Mouse (Mus musculus) testis, postnatal 10 days (tissue): ENCODE results near the gene Dhrs7b.

Experiments used
- DNase-seq: peaks from one replicate; pipeline ENCODE4 v3.0.0; 2021; ENCODE audit warnings: low spot score

Dhrs7b gene

DNA sequence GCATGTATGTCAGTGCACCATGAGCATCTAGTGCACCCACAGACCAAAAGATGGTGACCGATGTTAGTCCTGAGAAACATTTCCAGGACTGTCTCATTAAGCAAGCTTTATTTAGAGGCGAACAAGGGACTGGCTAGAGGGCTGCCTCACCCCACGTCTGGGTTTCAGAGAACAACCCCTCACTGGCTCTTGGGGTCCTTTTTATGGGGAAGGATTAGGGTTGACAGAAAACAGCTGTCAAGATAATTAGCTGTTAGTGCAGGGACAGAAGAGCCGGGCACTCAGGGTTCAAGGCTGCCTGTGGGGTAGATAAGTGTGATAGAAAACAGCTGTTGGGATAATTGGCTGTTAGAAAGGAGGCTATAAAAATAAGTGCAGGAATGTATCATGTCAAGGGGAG lies 65.5 kb downstream of the Dhrs7b start:
- DNase-seq = no peak

DNA sequence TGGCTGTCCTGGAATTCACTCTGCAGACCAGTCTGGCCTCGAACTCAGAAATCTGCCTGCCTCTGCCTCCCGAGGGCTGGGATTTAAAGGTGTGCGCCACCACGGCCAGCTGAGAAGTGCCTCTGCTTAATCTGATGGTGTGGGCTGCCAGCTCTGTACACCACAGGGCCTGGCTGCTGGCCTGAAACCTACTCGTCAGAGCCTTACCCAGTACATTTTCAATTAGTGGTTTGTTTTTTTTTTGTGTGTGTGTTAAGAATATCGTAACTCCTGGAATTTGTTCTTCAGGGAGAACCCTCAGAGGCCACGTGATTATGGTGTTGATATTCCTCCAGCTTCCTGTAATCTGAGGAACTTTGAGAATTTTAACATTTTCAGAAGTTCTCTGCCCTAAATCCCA lies 71.6 kb downstream of the Dhrs7b start:
- no peak for DNase-seq

DNA sequence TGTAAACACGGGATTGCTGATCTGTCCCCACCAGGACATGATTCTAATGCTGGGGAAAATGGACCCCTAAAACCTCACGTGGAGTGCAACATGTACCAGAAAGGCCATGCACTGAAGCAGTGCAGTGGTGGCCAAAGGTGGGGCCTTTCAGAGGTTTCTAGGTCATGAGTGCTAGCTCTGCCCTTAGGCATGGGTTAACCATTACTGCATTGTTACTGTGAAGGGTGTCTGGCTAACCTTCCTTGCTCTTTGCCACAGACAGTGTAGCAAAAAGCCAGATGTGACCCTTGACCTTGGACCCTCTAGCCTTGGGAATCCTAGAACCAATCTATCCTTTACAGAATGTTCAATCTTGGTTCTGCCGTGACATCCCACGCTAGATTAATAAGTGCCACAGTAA lies 72.1 kb downstream of the Dhrs7b start:
- DNase-seq = no peak

DNA sequence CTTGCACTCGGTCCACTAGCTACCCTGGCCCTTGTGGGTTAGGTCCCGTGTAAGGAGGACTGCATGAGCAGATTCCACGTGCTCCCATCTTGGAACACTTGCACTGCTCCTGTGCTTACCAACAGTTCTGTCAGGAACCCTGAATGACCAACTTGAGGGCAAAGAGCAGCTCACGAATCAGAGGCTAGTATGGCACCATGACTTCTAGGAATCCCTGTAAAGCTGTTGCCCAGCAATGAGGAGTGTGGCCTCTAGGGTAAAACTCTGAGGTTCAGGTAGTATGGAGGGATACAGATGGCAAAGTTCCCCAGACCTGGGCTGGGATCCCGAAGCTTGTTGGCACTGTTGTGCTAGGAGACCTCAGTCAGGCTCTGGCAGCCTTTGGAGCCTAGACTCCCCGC lies 73.2 kb downstream of the Dhrs7b start:
- DNase-seq = no peak

DNA sequence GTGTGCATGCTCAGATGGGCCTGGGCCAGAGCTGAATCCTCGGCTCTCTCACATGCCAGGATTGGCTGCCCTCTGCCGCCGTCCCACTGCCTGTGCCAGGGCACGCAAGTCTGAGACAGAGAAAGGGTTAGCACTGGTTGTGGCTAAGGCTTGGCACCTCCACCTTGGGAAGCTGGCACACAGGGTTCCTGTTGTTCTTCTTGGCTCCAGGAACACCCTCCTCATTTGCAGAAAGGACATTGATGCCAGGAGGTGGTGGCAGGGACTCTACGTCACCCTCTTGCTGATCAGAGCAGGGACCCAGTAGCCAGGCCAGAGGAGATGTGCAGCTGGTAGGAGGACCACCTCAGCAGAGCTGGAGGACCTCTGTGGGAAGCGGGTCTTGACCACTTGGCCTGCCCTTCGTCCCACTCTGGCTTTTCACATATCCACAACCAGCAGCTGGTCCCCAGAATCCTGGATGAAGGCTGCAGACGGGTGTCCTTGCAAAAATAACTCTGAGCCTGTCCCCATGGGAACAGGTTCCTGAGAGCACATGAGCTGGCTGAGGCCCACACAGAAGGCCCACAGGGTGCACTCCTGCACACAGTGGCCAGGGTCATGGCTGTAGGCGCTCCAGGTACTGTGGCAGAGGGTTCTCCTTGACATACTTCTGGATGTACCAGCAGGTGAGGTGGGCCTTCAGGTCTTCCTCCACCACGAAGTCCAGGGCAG lies 75.1 kb downstream of the Dhrs7b start:
- no peak for DNase-seq

DNA sequence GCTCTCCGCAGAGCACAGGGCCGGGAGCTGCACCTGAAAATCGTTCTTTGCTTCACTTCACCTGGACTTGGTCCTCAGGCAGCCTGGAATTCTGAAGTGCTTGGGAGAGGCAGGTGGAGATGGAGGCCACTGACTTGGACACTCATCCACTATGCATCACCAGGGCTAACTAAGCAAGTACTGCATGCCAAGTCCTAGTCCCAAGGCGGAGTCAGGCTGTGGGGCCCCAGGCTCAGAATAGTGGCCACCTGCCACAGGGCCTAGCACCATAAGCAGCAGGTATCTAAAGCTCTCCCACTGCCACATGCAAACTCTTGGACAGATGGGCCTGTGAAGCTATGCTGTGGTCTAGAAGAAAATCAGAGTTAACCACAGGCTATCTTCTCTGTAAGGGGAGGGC lies 76.0 kb downstream of the Dhrs7b start:
- DNase-seq = no peak

DNA sequence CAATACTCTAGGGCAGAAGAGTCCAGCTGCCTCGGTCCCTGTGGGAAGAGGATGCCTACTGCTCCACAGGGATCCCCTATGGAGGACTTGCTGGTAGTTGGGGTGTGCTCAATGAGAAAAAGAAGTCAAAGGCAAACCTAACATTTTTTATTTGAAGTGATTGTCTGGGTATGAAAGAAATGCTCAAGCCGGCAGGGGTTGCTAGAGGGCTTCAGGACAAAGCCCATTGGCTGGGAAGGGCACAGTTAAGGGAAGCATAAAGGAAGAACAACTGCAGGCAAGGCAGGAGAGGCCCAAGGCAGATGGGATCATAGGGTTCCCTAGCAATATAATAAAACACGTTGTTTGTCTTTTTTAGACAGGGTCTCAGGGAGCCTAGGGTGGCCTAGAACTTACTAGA lies 77.6 kb downstream of the Dhrs7b start:
- DNase-seq = no peak

DNA sequence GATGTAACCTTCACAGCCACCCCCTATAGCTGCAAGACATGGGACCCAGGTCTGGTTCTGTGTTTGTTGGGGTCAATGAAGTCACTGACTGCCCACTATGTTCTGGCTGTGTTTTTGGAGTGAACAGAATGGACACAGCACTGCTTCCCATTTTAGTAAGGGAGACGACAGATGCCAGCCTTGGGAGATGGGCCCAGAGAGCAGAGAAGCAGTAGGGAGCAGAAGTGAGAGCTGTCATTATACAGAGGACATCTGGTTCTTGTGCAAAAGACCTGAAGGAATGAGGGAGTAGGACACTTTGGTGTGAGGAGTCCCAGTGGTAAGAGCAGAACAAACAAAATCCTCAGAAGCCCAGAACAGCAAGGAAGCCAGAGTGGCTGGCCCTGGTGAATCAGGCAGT lies 79.2 kb downstream of the Dhrs7b start:
- no peak for DNase-seq
